Mouse (Mus musculus): ENCODE results near the gene Celf2. TPM values are rescaled to one million over a fixed set of nuclear protein-coding genes. Genes with fewer than 3 reads are reported as not detected.

Celf2 gene
- total RNA-seq, 4 experiments from 2014 or later: 18.8 to 36.3 (median 25.9) TPM

DNA sequence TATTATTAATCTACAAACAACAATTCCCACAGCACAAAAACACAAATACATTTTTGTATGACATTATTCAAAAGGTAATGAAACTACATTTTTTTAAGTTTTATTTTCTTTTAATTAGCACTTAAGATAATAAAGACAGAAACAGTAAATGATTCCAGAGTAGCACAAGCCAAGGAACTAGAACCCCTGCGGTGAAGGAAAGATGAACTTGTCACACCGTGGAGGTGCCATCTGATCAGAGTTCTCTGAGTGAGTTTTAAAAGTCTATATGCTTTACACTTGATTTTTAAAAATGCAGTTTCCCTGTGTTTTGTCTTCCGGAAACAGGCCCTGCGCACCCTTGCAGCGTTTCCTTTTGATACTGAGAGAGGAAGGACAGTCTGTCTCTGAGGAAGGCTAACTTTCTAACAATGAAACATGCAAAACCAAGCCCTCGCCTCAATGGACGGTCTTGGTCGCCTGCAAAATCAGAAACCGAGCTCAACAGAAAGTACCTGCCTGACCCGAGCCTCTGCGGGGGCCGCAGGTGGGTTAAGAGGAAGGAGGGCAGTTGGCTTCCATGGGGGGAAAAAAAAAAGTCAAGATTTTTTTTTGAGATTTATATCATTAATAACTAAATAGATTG, 966.7 kb downstream of the Celf2 start:
- no peak for DNase-seq

DNA sequence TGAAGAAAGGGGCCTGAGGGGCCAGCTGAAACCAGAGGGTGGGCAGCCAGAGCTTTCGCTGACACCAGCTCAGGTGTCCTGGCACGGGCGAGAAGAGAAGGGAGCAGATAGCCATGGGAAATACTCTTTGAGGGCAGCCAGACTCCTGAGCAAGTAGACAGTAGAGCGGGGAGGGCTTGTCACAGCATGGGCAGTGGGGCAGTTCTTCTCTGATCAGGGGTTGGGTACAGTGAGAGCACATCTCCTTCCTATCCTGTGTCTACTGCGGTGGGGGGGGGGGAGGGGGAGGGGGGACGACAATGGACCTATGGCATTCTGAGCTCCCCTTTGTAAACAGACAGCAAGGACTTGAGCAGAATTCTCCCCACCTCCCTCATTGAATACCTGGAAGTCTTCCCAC, 968.5 kb downstream of the Celf2 start:
- DNase-seq: no peak

DNA sequence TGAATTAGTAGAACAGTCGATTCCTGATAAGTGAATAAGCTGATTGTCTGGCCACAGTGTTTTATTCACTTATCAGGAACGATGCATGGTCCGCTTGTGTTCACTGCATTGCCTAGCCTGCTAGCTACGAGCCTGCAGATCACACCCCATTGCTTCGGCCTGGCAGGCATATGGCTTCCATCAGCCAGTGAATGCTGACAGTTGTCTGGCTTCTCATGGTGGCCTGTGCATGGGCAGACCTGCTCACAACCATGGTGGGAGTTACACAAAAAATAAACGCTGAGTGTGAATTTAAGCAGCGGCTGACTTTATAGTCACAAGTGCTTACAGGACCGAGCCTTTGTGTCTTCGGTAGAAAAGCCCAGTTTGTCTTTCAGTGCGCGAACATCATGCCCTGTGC, 969.3 kb downstream of the Celf2 start:
- DNase-seq: no peak

DNA sequence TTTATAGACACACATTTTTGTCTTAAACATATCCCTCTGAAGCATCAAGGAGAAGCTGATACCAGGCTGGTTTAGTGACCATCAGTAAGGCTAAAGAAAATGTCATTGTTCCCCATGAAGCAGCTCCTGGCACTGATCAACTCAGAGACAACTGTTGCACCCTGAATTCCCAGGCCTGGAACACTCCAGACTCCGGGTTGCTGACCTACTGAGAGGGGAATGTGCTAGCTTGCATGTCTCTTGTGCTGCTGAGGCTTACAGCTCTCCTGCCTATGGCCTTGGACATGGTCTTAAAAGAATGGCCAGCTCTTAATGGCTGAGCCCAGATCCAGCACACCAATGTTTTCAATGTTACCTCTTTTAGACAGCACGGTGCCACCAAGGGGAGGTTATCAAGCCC, 970.9 kb downstream of the Celf2 start:
- no peak for DNase-seq

DNA sequence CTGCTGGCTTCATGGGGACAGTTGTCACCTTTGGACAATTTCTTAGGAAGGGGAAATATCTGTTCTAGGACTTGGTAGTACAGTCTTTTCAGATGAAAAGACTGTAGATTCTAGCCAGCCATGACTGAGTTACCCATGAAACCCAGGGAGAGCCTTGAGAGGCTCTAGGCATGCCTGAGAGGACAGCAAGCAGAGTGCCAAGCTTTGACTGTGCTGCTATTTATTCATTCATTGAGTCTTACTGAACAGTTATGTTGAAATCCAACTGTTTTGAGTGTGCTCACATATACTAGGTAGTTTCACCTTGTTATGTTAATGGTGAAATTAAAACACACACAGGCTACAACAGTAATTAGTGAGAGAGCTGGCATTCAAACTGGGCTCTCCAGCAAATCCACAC, 971.3 kb downstream of the Celf2 start:
- no peak for DNase-seq

DNA sequence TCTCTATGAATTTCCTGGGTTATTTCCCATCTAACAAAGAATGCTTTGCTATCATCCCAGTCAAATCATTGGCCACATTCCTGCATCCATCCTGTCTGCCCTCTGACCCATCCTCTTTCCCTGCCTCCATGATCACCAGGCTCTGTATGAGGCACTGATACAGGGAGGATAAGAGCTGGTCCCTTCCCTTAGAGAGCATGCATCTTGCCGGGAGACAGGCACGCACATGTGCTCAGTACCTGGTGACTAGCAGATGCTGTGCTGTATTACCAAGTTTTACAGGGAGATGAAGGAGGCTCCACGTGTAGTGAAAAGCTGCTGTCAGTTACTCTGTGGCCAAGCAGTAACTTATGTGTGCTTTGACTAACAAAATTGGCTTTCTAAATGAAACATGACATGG, 972.0 kb downstream of the Celf2 start:
- DNase-seq: no peak

DNA sequence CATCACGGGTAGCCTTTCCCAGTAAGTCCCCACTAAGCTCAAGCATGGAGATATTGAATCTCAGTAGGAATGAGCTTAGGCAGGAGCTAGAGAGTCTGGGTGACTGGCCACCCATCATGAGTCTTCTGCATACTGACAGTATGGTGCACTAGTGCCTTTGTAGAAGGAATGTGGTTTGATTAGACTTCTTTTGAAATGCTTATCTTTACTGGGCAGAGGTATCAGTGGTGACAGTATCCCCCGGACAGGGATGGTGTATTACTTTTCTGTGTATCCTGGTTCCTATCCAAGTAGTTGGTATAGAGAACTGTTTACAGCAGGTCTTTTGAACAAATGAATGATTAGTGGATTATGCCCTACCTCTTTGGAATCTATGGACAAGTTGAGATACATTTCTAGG, 973.0 kb downstream of the Celf2 start:
- DNase-seq: no peak

DNA sequence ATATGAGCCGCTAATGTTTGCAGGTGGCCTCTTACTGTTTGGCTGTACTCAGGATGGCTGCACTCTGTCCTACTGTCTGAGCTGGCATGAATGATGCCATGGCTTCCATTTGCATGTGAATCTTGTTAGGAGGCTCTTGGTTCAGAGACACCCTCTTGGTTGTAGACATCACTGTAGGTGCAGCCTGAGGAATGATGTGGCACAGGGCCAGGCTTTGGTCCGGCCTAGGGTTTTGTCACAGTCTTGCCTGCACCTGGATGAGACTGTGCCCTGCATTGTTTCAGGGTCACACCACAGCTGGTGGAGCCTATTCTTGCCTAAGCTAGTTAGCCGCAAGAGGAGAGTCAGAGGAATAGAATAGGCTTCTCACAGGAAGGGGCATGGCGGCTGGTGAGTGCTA, 977.0 kb downstream of the Celf2 start:
- no peak for DNase-seq

DNA sequence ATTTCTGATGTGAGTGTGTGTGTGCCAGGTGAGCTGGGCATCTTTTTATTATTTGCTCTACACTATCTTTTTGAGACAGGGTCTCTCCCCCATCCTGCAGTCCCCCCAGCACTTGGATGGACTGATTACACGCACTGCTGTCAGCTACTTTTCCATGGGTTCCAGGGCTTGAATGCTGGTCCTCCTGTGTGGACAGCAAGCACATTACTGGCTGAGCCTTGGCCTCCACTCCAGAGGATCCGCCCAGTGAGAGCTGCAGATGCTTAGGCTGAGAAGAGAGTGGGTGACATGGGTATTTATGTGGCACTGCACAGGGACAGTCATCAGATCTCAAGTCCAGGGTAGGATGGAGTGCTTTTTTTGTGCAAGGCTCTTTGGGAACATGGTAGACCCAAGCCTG, 981.3 kb downstream of the Celf2 start:
- no peak for DNase-seq

DNA sequence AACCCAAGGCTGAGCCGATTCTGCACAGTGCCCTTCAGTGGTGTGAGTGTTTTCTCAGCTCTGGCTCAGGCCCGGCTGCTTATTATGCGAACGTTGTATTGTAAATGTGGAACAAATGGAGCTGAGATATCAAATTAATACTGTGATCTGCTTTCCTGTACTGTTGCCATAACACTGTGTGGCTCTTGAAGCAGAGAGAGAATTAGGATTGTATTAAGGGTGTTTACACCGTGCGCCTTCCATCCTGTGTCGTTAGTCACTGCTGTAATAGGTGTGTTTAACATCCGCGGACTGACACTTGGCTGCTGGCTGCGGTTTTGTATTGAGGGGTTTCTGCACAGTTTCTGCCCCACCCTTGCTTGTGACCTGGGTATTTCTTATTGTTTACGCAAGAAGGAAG, 982.5 kb downstream of the Celf2 start:
- no peak for DNase-seq

DNA sequence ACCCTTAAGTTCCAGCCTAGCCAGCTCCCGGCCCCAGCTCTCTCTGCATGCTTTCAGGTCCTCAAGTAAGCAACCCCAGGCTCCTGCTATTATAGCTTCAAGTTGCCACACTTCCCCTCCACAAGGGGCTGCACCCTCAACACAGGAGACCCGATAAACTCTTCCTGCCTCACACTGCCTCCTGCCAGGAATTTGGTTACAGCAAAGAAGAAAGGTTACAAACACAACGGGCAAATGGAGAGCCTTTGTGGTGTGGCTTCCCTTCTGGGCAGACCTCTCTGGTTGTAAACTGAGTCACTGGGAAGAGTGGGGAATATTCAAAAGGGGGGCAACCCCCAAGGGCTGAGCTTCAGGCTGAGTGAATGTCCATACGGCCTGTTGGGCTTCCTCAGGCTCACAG, 983.1 kb downstream of the Celf2 start:
- no peak for DNase-seq

DNA sequence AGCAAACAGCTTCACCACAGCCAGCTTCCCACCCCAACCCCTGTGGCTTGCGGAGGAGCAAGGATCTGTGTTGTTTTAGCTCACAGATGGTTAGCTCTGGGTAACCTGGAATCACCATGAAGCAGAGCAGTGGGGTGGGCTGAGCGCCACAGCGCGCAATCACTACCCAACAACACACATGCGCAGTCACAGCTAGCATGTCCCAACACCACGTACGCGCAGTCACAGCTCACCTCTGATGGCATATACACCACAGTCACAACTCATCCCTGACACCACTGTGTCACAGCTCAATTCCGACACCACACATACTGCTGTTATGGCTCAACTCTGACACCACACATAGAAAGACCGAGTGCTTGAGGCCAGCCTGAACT, 985.5 kb downstream of the Celf2 start:
- no peak for DNase-seq

DNA sequence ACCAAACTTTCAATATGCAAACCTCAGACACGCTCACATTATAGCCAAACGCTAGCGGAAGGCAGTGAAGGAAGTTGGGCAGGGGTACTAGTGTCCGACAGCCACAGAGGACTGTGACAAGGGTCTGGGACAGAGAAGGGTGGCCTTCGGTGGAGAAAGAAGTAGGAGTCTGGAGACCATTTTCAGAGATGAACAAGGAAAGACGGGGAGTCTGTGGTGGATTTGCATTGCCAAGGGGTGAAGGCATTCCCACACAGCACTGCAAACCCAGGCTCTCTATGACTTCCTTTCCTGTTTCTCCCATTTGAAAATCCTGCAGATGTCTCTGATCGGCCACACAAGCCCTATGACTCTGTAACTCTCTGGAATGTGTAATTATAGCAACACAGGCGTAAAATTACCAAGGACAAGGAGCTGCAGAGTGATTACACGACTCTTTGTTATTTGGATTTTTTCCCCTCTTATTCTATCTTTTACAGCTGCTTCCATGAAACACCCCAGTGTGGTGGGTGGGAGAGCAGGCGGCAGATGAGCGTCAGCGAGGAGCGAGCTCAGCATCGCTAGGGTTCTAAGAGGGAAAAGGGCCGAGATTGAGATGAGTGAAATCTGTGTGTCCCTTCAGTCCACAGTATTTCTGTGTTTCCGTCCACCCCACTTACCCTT, 986.0 kb downstream of the Celf2 start:
- DNase-seq: no peak

DNA sequence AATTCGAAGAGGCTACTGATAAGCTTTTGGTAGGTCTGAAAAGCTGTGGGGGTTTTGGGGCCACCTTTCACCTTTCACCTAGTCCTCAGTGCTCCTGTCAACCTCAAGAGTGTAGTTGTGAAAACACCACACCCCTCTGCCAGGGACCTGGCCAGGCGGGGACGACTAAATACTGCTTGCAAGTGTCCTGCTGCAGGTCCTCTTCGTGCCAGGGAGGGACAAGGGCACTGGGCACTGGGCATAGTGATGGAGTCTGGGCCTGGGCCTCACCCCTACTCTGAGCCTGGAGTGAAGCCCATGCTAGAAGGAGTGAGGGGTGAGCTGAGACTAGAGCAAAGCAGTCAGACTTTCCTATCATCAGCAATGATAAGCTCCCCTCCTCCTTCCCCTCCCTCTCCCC, 987.0 kb downstream of the Celf2 start:
- DNase-seq: no peak

DNA sequence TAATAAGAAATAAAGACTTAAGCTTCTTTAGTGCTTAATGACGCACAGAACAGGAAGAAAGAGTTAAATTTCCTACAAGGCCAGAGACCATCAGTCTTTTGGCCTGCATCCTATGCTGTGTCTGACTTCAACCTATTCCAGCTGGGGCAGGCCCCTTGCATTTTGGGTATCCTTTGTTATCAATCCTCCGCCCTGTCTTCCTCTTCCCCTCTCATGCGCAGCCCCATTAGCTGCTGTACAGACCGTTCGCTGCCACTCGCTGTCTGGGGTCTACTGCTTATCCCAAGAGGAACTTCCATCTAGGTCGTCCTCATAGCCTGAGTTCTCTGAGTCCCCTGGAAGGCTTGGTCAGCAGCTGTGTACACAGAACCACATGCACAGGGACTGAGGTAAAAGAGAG, 996.2 kb downstream of the Celf2 start:
- no peak for DNase-seq

DNA sequence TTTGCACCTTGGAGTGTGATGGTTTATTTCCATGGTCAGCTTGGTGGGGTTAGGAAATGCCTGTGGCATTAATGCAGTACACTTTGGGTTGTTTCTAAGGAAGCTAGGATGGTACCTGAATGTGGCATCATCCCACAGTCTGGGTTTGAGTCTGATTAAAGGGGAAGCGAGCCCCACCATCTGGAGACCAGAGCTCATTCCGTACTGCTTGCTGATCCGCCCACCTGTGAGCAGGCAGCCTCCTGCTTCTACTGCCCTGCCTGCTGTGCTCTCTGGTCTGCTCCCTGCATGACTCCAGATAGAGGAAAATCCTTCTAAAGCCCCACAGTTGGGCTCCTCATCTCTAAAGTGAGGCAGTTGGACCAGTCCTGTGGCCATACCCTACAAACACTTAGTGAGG, 1002.3 kb downstream of the Celf2 start:
- no peak for DNase-seq

DNA sequence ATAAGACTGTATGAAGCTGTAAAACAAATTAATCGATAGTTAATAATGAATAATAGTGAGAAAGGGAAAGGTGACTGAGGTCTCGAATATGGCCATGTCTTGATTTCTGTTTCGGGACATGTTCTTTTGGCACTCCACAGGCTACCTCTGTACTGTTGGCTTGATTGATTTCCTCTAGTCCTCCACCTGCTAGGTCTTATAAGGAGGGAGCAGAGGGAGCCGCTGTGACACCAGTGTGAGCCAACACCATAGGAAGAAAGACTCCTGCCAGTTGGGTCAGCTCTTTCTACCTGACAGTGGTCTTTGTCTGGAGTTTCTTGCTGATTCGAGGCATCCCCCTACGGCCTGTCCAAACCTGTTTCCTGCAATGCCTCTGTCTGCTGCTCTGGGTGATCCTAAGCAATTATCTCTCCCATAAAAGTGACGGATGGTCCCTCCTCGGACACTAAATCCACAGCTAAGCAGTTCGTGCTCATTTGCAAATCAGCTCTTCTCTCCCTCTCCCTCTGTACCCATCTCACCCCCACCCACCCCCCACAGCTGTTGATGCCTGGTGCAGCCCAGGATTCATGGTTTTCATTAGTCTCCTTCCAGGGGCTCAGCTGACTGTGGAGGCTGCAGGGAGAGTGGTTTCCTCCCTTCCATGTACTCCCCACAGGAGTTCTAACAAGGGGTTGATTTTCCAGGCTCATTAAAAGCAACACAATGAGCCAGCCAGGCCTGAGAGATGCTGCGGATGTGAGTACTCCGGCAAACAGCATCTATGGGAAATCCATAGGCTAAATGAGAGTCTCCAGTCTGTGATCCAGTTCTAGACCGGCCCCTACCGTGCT, 1003.2 kb downstream of the Celf2 start:
- DNase-seq: no peak

DNA sequence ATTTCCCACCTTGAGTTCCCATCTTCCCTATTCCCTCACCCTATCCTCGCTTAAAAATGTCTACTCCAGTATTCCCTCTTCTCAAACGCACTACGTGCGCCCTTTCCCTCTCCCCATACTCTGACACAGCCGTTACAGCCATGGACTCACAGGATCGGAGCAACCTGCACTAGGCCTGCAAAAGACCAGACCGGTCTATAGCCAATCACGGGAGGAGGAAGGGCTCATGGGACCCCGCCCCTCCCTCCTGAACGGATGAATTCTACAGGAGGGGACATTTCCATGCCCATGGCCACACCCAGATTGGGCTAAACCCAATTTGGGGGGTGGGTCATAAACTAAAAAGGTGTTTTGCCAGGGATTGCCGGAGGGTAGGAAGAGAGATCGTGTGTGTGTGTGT, 1003.8 kb downstream of the Celf2 start:
- DNase-seq: no peak

DNA sequence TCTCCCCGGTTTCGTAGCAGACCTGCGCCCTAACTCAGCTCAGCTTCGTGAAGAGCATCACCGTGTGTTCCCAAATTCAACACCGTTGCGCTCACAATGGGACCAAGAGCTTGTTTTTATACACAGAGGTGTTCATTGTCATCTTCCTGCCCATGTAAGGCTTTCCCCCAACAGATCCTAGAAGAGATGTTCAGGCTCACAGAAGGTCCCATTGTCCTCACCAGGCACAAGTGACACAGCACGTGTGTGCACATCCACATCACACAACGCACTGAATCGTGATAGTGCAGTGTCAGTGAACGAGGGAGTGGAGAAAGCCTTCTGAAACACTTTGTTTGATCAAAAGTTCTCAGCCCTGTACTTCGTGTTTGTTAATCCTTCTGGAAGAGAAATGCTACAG, 1011.3 kb downstream of the Celf2 start:
- DNase-seq: no peak

DNA sequence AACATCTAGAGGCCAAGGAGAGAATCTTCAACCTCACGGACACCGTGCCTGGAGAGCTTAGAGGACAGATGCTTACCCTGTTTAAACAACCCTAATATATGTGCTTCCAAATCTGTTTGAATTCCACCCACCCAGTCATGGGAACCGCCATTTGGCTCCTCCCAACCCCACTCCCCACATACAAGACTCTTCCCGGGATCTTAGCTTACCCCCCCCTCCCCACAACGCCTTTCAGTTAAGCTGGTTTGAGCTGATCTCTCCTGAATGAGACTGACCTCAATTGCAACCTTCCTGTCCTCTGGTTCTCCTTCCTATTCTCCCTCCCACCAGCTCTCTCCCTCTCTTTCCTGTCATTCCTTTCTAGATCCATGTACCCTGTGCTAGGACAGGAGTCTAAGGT, 1011.7 kb downstream of the Celf2 start:
- no peak for DNase-seq

DNA sequence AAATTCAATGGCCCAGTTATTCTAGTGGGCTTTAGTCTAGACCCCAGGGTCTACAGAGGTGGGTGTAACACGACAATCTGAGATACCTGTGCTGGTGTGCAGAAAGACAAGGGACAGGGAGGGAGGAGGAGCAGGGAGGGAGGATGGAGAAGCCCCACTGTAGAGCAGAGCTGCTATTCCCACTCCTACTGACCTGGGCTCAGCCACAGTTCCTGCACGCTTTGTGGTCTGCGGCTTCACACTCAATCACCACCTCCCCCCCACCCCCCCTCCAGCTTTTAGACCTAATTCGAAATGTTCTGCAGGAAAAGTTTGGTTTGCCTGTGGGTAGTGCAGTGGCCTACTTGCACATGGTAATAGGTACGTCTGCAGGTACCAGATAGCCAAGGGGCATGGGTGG, 1015.5 kb downstream of the Celf2 start:
- DNase-seq: no peak

DNA sequence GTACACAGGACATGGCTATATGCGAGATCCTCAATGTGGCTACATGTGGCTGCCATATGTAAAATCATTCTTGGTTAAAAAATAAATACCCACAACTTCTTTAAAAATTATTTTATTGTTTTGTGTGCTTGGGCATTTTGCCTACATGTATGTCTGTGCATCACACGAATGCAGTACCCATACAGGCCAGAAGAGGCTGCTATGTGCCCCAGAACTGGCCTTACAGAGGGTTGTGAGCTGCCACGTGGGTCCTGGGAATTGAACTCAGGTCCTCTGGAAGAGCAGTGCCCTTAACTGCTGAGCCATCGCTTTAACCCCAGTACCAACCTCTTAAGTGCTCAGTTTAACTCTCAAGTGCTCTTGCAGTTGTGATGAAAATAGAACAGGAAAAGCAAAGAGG, 1018.5 kb downstream of the Celf2 start:
- DNase-seq: no peak

DNA sequence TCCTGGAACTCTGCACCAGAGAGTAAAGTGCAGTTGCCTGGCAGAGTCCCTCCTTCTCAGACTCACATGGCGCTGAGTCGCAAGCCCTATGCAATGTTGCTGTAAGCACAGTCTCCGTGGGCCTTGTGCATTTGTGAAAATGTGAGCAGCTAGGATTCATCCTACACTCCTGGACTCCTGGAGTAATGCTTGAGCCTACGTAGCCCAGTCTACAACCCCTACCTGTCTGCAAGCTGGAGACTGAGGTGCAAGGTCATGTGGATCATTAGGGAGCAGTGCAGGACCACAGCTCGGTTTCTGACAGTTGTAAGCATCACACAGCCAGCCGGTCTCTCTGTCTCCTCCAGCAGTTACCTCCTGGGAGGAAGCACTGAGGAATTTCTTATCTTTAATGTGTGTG, 1019.3 kb downstream of the Celf2 start:
- no peak for DNase-seq

All from adrenal gland, adult 8-10 months (tissue).